Mouse (Mus musculus) MEL (cell line): Measurements from ENCODE around the gene Cav2. TPM values are rescaled to one million over a fixed set of nuclear protein-coding genes. Genes with fewer than 3 reads are reported as not detected.

Experiments
- DNase-seq: peaks from one replicate; pipeline ENCODE4 v3.0.0; 2011; ENCODE audit warnings: low read depth, low spot score
- H3K27ac ChIP-seq: 2 replicates; pipeline ENCODE4 v1.5.1; 2012; ENCODE audit warnings: low read depth, mild to moderate bottlenecking, control low read depth, low read length, moderate library complexity; ENCODE audit not compliant: control insufficient read depth
- H3K27me3 ChIP-seq, 2 experiments: fragments of 150-350 bp in 1 of 2; sonication (generic) in 1 of 2; 2 replicates each; pipeline ENCODE4 v1.6.1; 2012; ENCODE audit warnings: low read length in 2 of 2, mild to moderate bottlenecking in 2 of 2, improper control_type of control experiment in 1 of 2, moderate library complexity in 1 of 2; ENCODE audit not compliant: insufficient read depth in 2 of 2, control insufficient read depth in 1 of 2
- H3K36me3 ChIP-seq, 2 experiments: 2 replicates each; pipeline ENCODE4 v1.6.1; 2012 to 2014; ENCODE audit warnings: low read length in 2 of 2, improper control_type of control experiment in 1 of 2, inconsistent platforms in 1 of 2, mild to moderate bottlenecking in 1 of 2; ENCODE audit not compliant: insufficient read depth in 2 of 2, control insufficient read depth in 1 of 2
- H3K4me1 ChIP-seq, 2 experiments: fragments of 150-350 bp in 1 of 2; sonication (generic) in 1 of 2; 2 replicates each; pipeline ENCODE4 v1.6.1; 2012; ENCODE audit warnings: low read length in 2 of 2, improper control_type of control experiment in 1 of 2, mild to moderate bottlenecking in 1 of 2; ENCODE audit not compliant: insufficient read depth in 2 of 2, control insufficient read depth in 1 of 2
- H3K4me3 ChIP-seq, 2 experiments: fragments of 150-350 bp in 1 of 2; sonication (generic) in 1 of 2; 2 replicates each; pipeline ENCODE4 v1.5.1; 2012; ENCODE audit warnings: low read depth in 2 of 2, low read length in 2 of 2, mild to moderate bottlenecking in 2 of 2, moderate library complexity in 2 of 2, control low read depth in 1 of 2, improper control_type of control experiment in 1 of 2; ENCODE audit not compliant: control insufficient read depth in 1 of 2, insufficient read depth in 1 of 2
- H3K79me2 ChIP-seq: 2 replicates; pipeline ENCODE4 v1.6.1; 2012; ENCODE audit warnings: mild to moderate bottlenecking, low read length, moderate library complexity; ENCODE audit not compliant: control insufficient read depth, poor library complexity, insufficient read depth
- H3K9ac ChIP-seq: 2 replicates; pipeline ENCODE4 v1.6.1; 2012; ENCODE audit warnings: low read depth, mild to moderate bottlenecking, control low read depth, low read length, moderate library complexity; ENCODE audit not compliant: control insufficient read depth, poor library complexity, severe bottlenecking
- H3K9me3 ChIP-seq: fragments of 150-350 bp; sonication (generic); replicated peaks from 2 replicates; pipeline ENCODE4 v1.6.1; 2012; ENCODE audit warnings: mild to moderate bottlenecking, low read length, improper control_type of control experiment, moderate library complexity; ENCODE audit not compliant: insufficient read depth
- CHD1 ChIP-seq: IDR thresholded peaks from 2 replicates; pipeline ENCODE4 v1.6.1; 2012; ENCODE audit warnings: low read depth, mild to moderate bottlenecking, inconsistent platforms, low read length, improper control_type of control experiment
- ETS1 ChIP-seq: IDR thresholded peaks from 2 replicates; pipeline ENCODE4 v1.6.1; 2012; ENCODE audit warnings: low read depth, mild to moderate bottlenecking, inconsistent platforms, low read length, improper control_type of control experiment, moderate library complexity
- JUND ChIP-seq: IDR thresholded peaks from 2 replicates; pipeline ENCODE4 v1.6.1; 2011; ENCODE audit warnings: low read depth, mild to moderate bottlenecking, improper control_type of control experiment, low read length
- KAT2A ChIP-seq: conservative IDR thresholded peaks from 2 replicates; pipeline ENCODE4 v1.6.1; 2012; ENCODE audit warnings: low read depth, low read length, improper control_type of control experiment, inconsistent platforms
- MAZ ChIP-seq: IDR thresholded peaks from 2 replicates; pipeline ENCODE4 v1.6.1; 2012; ENCODE audit warnings: low read depth, mild to moderate bottlenecking, inconsistent platforms, low read length, improper control_type of control experiment
- MEF2A ChIP-seq: IDR thresholded peaks from 2 replicates; pipeline ENCODE4 v1.6.1; 2014; ENCODE audit warnings: low read depth, mild to moderate bottlenecking, inconsistent platforms, low read length, improper control_type of control experiment; ENCODE audit not compliant: poor library complexity, insufficient replicate concordance, severe bottlenecking; ENCODE audit errors: extremely low read depth
- MYB ChIP-seq: IDR thresholded peaks from 2 replicates; pipeline ENCODE4 v1.6.1; 2011; ENCODE audit warnings: mild to moderate bottlenecking, low read depth, low read length, improper control_type of control experiment
- NRF1 ChIP-seq: IDR thresholded peaks from 2 replicates; pipeline ENCODE4 v1.6.1; 2014; ENCODE audit warnings: low read depth, mild to moderate bottlenecking, inconsistent platforms, low read length, improper control_type of control experiment, moderate library complexity; ENCODE audit not compliant: poor library complexity, insufficient read depth, severe bottlenecking
- POLR2AphosphoS5 ChIP-seq: IDR thresholded peaks from 2 replicates; pipeline ENCODE4 v1.6.1; 2012; ENCODE audit warnings: low read depth, borderline replicate concordance, mild to moderate bottlenecking, inconsistent platforms, low read length, moderate library complexity, mixed read lengths
- TBP ChIP-seq: IDR thresholded peaks from 2 replicates; pipeline ENCODE4 v1.8.0; 2011; ENCODE audit warnings: low read depth, low read length, improper control_type of control experiment
- TCF12 ChIP-seq: IDR thresholded peaks from 2 replicates; pipeline ENCODE4 v1.6.1; 2014; ENCODE audit warnings: low read depth, mild to moderate bottlenecking, inconsistent platforms, low read length, improper control_type of control experiment, moderate library complexity
- USF1 ChIP-seq: IDR thresholded peaks from 2 replicates; pipeline ENCODE4 v1.6.1; 2014; ENCODE audit warnings: low read depth, mild to moderate bottlenecking, inconsistent platforms, low read length, improper control_type of control experiment, moderate library complexity
- USF2 ChIP-seq, 2 experiments: IDR thresholded peaks; 2 replicates each; pipeline ENCODE4 v1.6.1; 2011 to 2012; ENCODE audit warnings: improper control_type of control experiment in 2 of 2, low read length in 2 of 2, borderline replicate concordance in 1 of 2, inconsistent platforms in 1 of 2, low read depth in 1 of 2, mild to moderate bottlenecking in 1 of 2; ENCODE audit not compliant: insufficient read depth in 1 of 2
- ZKSCAN1 ChIP-seq: IDR thresholded peaks from 2 replicates; pipeline ENCODE4 v1.6.1; 2012; ENCODE audit warnings: low read depth, mild to moderate bottlenecking, inconsistent platforms, low read length, improper control_type of control experiment, moderate library complexity
- ZMIZ1 ChIP-seq: IDR thresholded peaks from 2 replicates; pipeline ENCODE4 v1.6.1; 2012; ENCODE audit warnings: low read depth, mild to moderate bottlenecking, inconsistent platforms, low read length, improper control_type of control experiment, moderate library complexity
- polyA plus RNA-seq, 2 experiments: library from polyadenylated mRNA; stranded (reverse) in 1 of 2; unstranded in 1 of 2; fragments of >175 nt in 1 of 2; fragments of >200 nt in 1 of 2; gene quantifications; 2 replicates each; pipeline versions ENCODE4 v1.2.1 to v1.2.4; 2012; ENCODE audit warnings: low replicate concordance in 2 of 2, low read depth in 1 of 2; ENCODE audit not compliant: insufficient read length in 2 of 2, insufficient read depth in 1 of 2, missing spikeins in 1 of 2
- total RNA-seq: library from RNA; depleted of rRNA; stranded (reverse); fragments of 300-350 nt; gene quantifications from 2 replicates; pipeline ENCODE4 v1.2.3, GENCODE M21; 2012

Cav2 gene
- total and polyA plus RNA-seq, 3 experiments: not detected

DNA sequence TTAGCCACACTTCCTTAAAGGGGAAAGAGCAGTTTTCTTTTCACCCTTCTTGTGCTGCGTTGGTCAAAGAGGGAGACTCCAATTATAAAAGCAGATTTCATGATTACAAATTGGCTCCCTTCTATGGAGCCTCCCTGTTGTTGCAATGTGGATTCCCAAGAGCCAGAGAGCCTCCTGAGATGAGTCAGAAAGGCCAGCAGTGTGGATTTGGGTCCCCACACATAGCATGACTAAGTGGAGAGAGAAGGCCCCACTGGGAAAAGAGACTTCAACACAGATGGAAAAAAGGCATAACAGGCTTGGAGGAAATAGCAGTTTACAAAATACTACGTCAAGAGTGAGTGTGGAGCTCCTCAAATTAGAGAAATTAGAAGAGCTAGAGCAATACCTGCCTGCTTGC is 28.3 kb downstream of the Cav2 start:
- H3K4me1 ChIP-seq: no peaks in the 10 kb centered on the region
- no peaks in the 10 kb centered on the region for H3K79me2 ChIP-seq
- H3K36me3 ChIP-seq: no peaks in the 10 kb centered on the region
- H3K27ac ChIP-seq: no peak overlapping the region
- H3K27me3 ChIP-seq: no peaks in the 10 kb centered on the region
- DNase-seq: no peak
- no peak for TF ChIP-seq MEF2A
- TF ChIP-seq TBP: no peak
- TF ChIP-seq MYB: no peak
- TF ChIP-seq TCF12: no peak
- TF ChIP-seq ETS1: no peak
- TF ChIP-seq USF2 (IDR thresholded peaks at IDR 0.05; ENCODE audit: borderline replicate concordance in 1 of 2, insufficient read depth in 1 of 2, low read depth in 1 of 2, low read length in 2 of 2): no peak
- no peak for TF ChIP-seq USF1
- TF ChIP-seq MAZ: no peak
- no peak for TF ChIP-seq JUND
- H3K9me3 ChIP-seq: no peaks in the 10 kb centered on the region
- no peak overlapping the region for H3K4me3 ChIP-seq
- H3K9ac ChIP-seq: no peak overlapping the region

DNA sequence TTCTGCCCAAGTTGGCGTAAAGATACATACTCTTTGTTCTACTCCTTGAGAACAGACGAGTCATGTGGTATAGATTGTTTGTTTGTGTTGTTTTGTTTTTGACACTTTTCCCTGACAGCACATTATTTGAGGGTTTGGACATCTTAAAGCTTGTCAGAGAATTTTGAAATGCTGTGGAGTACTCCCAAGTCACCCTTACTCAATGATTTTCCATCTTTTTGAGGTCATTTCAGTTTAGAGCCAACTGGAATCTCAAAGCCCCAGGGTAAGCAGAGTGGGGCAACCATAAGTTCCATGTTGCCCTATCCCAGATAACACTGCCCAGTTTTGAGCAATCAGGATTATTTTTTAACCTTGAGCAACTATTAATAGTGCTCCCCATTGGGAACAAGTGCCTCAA is 33.3 kb downstream of the Cav2 start:
- Histone ChIP-seq H3K9me3 (no peaks in the 10 kb centered on the region), H3K27ac (no peak overlapping the region), H3K4me1 (no peaks in the 10 kb centered on the region), H3K4me3 (no peak overlapping the region), H3K36me3 (no peaks in the 10 kb centered on the region), H3K79me2 (no peaks in the 10 kb centered on the region), H3K9ac (no peak overlapping the region), H3K27me3 (no peaks in the 10 kb centered on the region)
- no peak for DNase-seq
- no peak for TF ChIP-seq NRF1

DNA sequence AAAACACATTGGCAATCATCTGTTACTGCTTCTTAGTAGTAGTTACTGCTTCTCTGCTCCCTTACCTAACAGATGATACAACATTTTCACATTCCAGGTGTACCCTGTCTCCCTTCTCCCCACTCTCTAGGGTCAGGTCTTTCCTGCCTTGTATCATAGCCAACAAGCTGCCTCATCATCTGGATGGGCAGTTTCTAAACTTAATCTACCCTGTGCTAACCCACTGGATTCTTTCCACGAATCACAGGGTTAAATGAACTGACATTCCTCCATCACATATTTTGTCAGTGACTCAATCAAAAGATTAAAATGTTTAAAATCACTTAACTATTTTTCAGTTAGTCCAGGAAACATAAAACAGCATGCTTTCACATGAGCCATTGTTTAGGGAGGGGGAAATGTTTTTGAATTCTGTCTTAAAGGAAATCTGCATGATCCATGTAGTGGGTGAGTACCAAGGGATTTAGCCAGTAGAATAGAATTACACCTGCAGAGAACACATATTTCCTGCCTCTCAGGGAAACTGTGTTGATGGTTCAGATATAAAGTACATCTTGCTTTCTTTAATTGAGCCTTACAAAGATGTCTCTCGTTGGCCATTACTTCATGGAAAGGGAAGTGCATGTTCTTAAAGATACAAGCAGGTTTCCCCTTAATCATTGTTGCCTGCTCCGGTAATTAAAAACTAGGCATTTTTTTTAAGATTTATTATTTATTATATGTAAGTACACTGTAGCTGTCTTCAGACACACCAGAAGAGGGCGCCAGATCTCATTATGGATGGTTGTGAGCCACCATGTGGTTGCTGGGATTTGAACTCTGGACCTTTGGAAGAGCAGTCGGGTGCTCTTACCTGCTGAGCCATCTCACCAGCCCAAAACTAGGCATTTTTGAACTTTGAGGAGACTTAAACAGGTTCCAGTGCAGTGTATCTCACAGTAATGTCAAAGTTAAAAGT is 34.0 kb downstream of the Cav2 start:
- TF ChIP-seq CHD1 (no peak), ZKSCAN1 (no peak), POLR2AphosphoS5 (no peak), MEF2A (no peak), KAT2A (no peak), ZMIZ1 (no peak)
- Histone ChIP-seq H3K36me3 (no peaks in the 10 kb centered on the region), H3K4me3 (no peak overlapping the region), H3K27me3 (no peaks in the 10 kb centered on the region), H3K9ac (no peak overlapping the region), H3K9me3 (no peaks in the 10 kb centered on the region), H3K27ac (no peak overlapping the region), H3K79me2 (no peaks in the 10 kb centered on the region), H3K4me1 (no peaks in the 10 kb centered on the region)
- no peak for DNase-seq
